Mouse (Mus musculus) lung, adult 2 months (tissue): ENCODE measurements around the gene Ugt2b38.

Experiments
- CTCF ChIP-seq: fragments of 200-500 bp; IDR thresholded peaks from 2 replicates; pipeline ENCODE4 v1.5.1; 2011; ENCODE audit warnings: mild to moderate bottlenecking, low read length, control low read depth; ENCODE audit not compliant: insufficient read depth
- POLR2A ChIP-seq: fragments of 200-500 bp; IDR thresholded peaks from 2 replicates; pipeline ENCODE4 v1.6.1; 2011; ENCODE audit warnings: low read depth, mild to moderate bottlenecking, control low read depth, low read length, borderline replicate concordance; ENCODE audit errors: extremely low read depth

DNA sequence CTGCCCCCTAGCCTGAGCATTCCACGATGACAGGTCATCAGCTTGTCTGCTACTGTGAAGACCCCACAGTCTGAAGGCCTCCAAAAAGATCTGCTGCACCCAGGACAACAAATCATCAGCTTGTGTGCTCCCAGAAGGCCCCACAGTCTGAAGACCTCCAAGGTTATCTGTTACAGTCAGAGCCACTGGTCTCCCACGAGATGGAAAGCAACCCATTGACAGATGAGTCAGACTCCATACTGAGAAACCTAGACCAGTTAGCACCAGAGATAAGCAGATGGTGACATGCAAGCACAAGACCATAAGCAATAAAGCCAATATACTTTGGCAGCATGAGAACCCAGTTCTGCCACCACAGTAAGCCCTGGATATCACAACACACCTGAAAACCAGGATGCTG, 43.8 kb downstream of the Ugt2b38 start:
- no peak for TF ChIP-seq CTCF
- TF ChIP-seq POLR2A = no peak
